Comparison of ENCODE assay signal across 25 mouse cellular contexts in genomic region chr11:107215111-107215510, GRCm38 (mm10). TPM values are rescaled to one million over a fixed set of nuclear protein-coding genes. Genes with fewer than 3 reads are reported as not detected.
DNase-seq lines count a peak whose midpoint lies in the region; ATAC-seq and TF ChIP-seq lines count a peak whose summit lies in the region.
"Had no signal": no experiment of that assay in that cellular context is flagged by ENCODE, and none has a peak within 500 bp of the region (broad histone marks: within the 10 kb centered on the region; RNA-seq: fewer than 3 reads in every experiment).

No protein-coding gene starts in this region.

- DNase-seq in CD4-positive helper T cell, adult 2 months (ENCODE audit: low read depth, low spot score) = peak; percentile 7
- DNase-seq in ES-CJ7 (ENCODE audit: low read depth, low spot score) (peak; percentile 65), MEL (ENCODE audit: low read depth, low spot score) (no peak), ZHBTc4 (ENCODE audit: low read depth, low spot score) (peak; percentile 83)
- DNase-seq in lung, postnatal 10 days = no peak
- no peak for DNase-seq in gastrocnemius, postnatal 4 days (ENCODE audit: low spot score in 2 of 2)
- DNase-seq: adrenal gland, adult 2 months; adrenal gland, postnatal 10 days; adrenal gland, postnatal 25 days; B cell, adult 2 months; cerebellum, adult 11 months; cerebellum, adult 2 months; cerebellum, adult 9-10 months; cerebellum, postnatal 10 days; cerebellum, postnatal 25 days had no signal

- H3K27ac ChIP-seq in MEL (ENCODE audit: control insufficient read depth, low read depth, low read length) = no peak overlapping the region
- H3K27ac ChIP-seq in intestine, embryonic 16.5 days (ENCODE audit: low read length) = no peak overlapping the region
- H3K27ac ChIP-seq: embryonic facial prominence, embryonic 10.5 days; embryonic facial prominence, embryonic 12.5 days; forebrain, embryonic 10.5 days; forebrain, embryonic 12.5 days had no signal

- WGBS in intestine, embryonic 16.5 days = 88% methylated on average over 9 of the region's 9 CpGs

- no peak for ATAC-seq in intestine, embryonic 16.5 days
- ATAC-seq in granulocyte monocyte progenitor cell, adult 5-6 weeks (replicated peaks; ENCODE audit: poor library complexity, severe bottlenecking) = no peak
- ATAC-seq: forebrain, embryonic 14.5 days; forebrain, embryonic 16.5 days had no signal

- no peaks in the 10 kb centered on the region for H3K27me3 ChIP-seq in MEL (ENCODE audit: control insufficient read depth in 1 of 2, insufficient read depth in 2 of 2, low read length in 2 of 2)
- H3K27me3 ChIP-seq in intestine, embryonic 16.5 days (replicated peaks; ENCODE audit: control insufficient read depth, insufficient read depth, low read length) = no peaks in the 10 kb centered on the region
- H3K27me3 ChIP-seq: embryonic facial prominence, embryonic 12.5 days; forebrain, embryonic 12.5 days had no signal

- H3K4me2 ChIP-seq in intestine, embryonic 16.5 days (ENCODE audit: low read depth, low read length) = no peak overlapping the region
- H3K4me2 ChIP-seq: embryonic facial prominence, embryonic 12.5 days; forebrain, embryonic 12.5 days had no signal

- no peaks in the 10 kb centered on the region for H3K9me3 ChIP-seq in MEL (replicated peaks; ENCODE audit: insufficient read depth, low read length)
- H3K9me3 ChIP-seq in intestine, embryonic 16.5 days (ENCODE audit: control insufficient read depth, low read length) = no peaks in the 10 kb centered on the region
- H3K9me3 ChIP-seq: embryonic facial prominence, embryonic 10.5 days; embryonic facial prominence, embryonic 12.5 days; forebrain, embryonic 10.5 days; forebrain, embryonic 12.5 days; G1E had no signal

- no peaks in the 10 kb centered on the region for H3K79me2 ChIP-seq in MEL (ENCODE audit: control insufficient read depth, insufficient read depth, low read length, poor library complexity)

- H3K4me1 ChIP-seq in MEL (ENCODE audit: control insufficient read depth in 1 of 2, insufficient read depth in 2 of 2, low read length in 2 of 2) = no peaks in the 10 kb centered on the region
- no peaks in the 10 kb centered on the region for H3K4me1 ChIP-seq in intestine, embryonic 16.5 days (ENCODE audit: control insufficient read depth, insufficient read depth, low read length)
- H3K4me1 ChIP-seq: embryonic facial prominence, embryonic 10.5 days; embryonic facial prominence, embryonic 12.5 days; forebrain, embryonic 12.5 days had no signal

- H3K4me3 ChIP-seq in MEL (ENCODE audit: control insufficient read depth in 1 of 2, insufficient read depth in 1 of 2, low read depth in 2 of 2, low read length in 2 of 2) = no peak overlapping the region
- H3K4me3 ChIP-seq in intestine, embryonic 16.5 days (ENCODE audit: low read length) = no peak overlapping the region
- H3K4me3 ChIP-seq: embryonic facial prominence, embryonic 10.5 days; embryonic facial prominence, embryonic 12.5 days; erythroblast, embryonic 14.5 days; forebrain, embryonic 10.5 days; forebrain, embryonic 12.5 days had no signal

- no peak for TF ChIP-seq RAD21 in MEL (IDR thresholded peaks at IDR 0.05; ENCODE audit: low read depth, low read length)

- no peak overlapping the region for H3K9ac ChIP-seq in MEL (ENCODE audit: control insufficient read depth, low read depth, low read length, poor library complexity, severe bottlenecking)
- no peak overlapping the region for H3K9ac ChIP-seq in intestine, embryonic 16.5 days (ENCODE audit: low read depth, low read length)
- H3K9ac ChIP-seq: embryonic facial prominence, embryonic 12.5 days; forebrain, embryonic 12.5 days had no signal

- TF ChIP-seq EP300 in MEL (IDR thresholded peaks at IDR 0.05; ENCODE audit: low read depth in 1 of 2, low read length in 2 of 2) = no peak

- H3K36me3 ChIP-seq in MEL (ENCODE audit: control insufficient read depth in 1 of 2, insufficient read depth in 2 of 2, low read length in 2 of 2) = peaks cover 0 to 4% of the 10 kb centered on the region in 2 experiments; a peak in 2 of 4 replicates
- H3K36me3 ChIP-seq in intestine, embryonic 16.5 days (ENCODE audit: control insufficient read depth, insufficient read depth, low read length) = no peaks in the 10 kb centered on the region

- TF ChIP-seq POLR2A in MEL (IDR thresholded peaks at IDR 0.05; ENCODE audit: control insufficient read depth in 1 of 2, insufficient read depth in 1 of 2, low read depth in 1 of 2, low read length in 2 of 2, poor library complexity in 1 of 2) = no peak

- TF ChIP-seq CTCF in MEL (IDR thresholded peaks at IDR 0.05 in 2 of 3, conservative IDR thresholded peaks at IDR 0.05 in 1 of 3; ENCODE audit: control insufficient read depth in 1 of 3, insufficient read depth in 1 of 3, low read depth in 2 of 3, low read length in 3 of 3, poor library complexity in 1 of 3, severe bottlenecking in 1 of 3) = no peak

TF ChIP-seq in MEL, 35 proteins besides CTCF, POLR2A, EP300 and RAD21:
- no peak for TF ChIP-seq ZKSCAN1 (IDR thresholded peaks at IDR 0.05; ENCODE audit: low read depth, low read length)
- 0 out of 2 replicates have a peak, but pooled peaks have one; percentile 4 for TF ChIP-seq USF1 (IDR thresholded peaks at IDR 0.05; ENCODE audit: low read depth, low read length)

RNA-seq across cellular contexts. Expression of gene Nol11, which starts 25.9 kb away (rescaled TPM):
- total RNA-seq in MEL (2012; rRNA removed) = 98.9 and 110 TPM in 2 replicates
- polyA plus RNA-seq in MEL (2012; ENCODE audit: insufficient read depth in 1 of 2, insufficient read length in 2 of 2, low read depth in 1 of 2, low replicate concordance in 2 of 2, missing spikeins in 1 of 2) = 10 to 100 TPM; 58.5 to 93.8 TPM
- polyA plus RNA-seq in intestine, embryonic 16.5 days (2015; fragmentation: Nextera tagmentation; extraction: Ambion mirVana) = 36.9 and 43.0 TPM in 2 replicates
- total RNA-seq in gastrocnemius, postnatal 4 days (2021) = 10 to 100 TPM; 19.2 to 21.4 TPM
- total RNA-seq in granulocyte monocyte progenitor cell, adult 5-6 weeks (2014; fragmentation: Nextera tagmentation) = 35.7 and 59.5 TPM in 2 replicates
- total RNA-seq in granulocyte monocyte progenitor cell, adult 5-6 weeks (2017) = 50.9 and 53.4 TPM in 2 replicates

Comparison
In these comparisons a context has a peak if more than half of its experiments do, and no peak if none do; other contexts are left out.
1. DNase-seq: peak in CD4-positive helper T cell, adult 2 months (single experiment), ES-CJ7 (single experiment) and ZHBTc4 (single experiment); none in MEL (single experiment), lung, postnatal 10 days (single experiment) and gastrocnemius, postnatal 4 days (0 of 2).